Mouse (Mus musculus) kidney, adult 2 months (tissue): ENCODE results near the gene Spata33. TPM values are rescaled to one million over a fixed set of nuclear protein-coding genes. Genes with fewer than 3 reads are reported as not detected.
A peak's percentile ranks its signal among the peaks of the same experiment; 100 is the strongest.

Experiments
- DNase-seq: peaks from one replicate; pipeline ENCODE4 v3.0.0; 2021
- H3K27ac ChIP-seq: fragments of 200-500 bp; 2 replicates; pipeline ENCODE4 v1.5.1; 2012; ENCODE audit warnings: low read depth, low read length, control low read depth, inconsistent platforms; ENCODE audit not compliant: insufficient read depth
- H3K27me3 ChIP-seq: fragments of 200-500 bp; replicated peaks from 2 replicates; pipeline ENCODE4 v1.6.1; 2012; ENCODE audit warnings: mild to moderate bottlenecking, moderate library complexity, low read length, inconsistent platforms; ENCODE audit not compliant: control insufficient read depth, insufficient read depth
- H3K36me3 ChIP-seq: fragments of 200-500 bp; 2 replicates; pipeline ENCODE4 v1.6.1; 2012; ENCODE audit warnings: mild to moderate bottlenecking, moderate library complexity, low read length, inconsistent platforms; ENCODE audit not compliant: control insufficient read depth, insufficient read depth
- H3K4me1 ChIP-seq: fragments of 200-500 bp; 2 replicates; pipeline ENCODE4 v1.6.1; 2011; ENCODE audit warnings: low read length; ENCODE audit not compliant: control insufficient read depth, insufficient read depth
- H3K4me3 ChIP-seq: fragments of 200-500 bp; 2 replicates; pipeline ENCODE4 v1.5.1; 2011; ENCODE audit warnings: mild to moderate bottlenecking, low read depth, low read length, control low read depth; ENCODE audit not compliant: insufficient read depth
- CTCF ChIP-seq: fragments of 200-500 bp; conservative IDR thresholded peaks from 2 replicates; pipeline ENCODE4 v1.5.1; 2011; ENCODE audit warnings: low read depth, mild to moderate bottlenecking, control low read depth, low read length, moderate library complexity, mixed read lengths; ENCODE audit not compliant: insufficient read depth, insufficient read length
- POLR2A ChIP-seq: fragments of 200-500 bp; IDR thresholded peaks from one replicate; pipeline ENCODE4 v1.6.1; 2011; ENCODE audit warnings: low read depth, low read length, control low read depth
- WGBS: fragments of 180-500 bp; shearing (Covaris S2); methylation state at CpG from one replicate; pipeline ENCODE4 v1.1.7; 2018; 5-methylcytosine and 5-hydroxymethylcytosine counted together
- polyA plus RNA-seq: library from polyadenylated mRNA; depleted of rRNA; stranded (reverse); fragments of >200 nt; gene quantifications from 2 replicates; pipeline ENCODE4 v1.2.3, GENCODE M21; 2012; rRNA removed

The Spata33 gene
- polyA plus RNA-seq, 1 experiment, result 4.6 TPM

DNA sequence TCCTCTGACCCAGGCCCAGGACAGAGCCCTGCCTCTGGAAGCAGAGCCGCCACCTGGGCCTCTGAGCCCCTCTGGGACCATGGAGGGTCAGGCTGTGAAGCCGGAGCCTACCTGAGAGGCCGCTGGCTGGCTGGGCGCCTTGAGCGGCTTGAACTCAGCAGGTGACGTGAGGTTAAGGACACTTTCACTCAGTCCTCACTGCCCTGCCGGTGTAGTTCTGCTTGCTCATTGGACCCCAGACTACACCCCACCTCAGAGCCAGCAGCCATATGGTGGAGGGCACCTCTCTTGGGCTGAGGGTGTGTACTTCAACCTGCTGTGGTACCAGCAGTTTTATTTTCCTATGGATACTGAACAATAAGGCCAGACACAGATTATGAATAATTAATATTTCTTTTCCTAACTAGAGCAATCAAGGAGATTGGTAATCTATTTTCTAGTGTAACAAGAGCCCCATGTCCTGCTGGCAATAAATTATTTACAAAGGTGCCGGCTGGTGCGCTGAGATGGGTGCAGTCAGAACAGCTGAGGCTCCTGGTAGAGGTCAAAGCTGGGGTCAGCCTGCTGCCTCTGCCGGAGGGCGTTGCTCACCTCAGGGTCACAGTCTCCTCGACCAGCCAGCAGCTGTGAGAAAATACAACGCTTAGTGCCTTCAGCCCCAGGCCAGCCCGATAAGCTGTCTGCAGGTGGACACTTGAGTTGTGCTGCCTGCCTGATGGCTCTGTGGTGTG lies 55.5 kb downstream of the Spata33 start:
- Histone ChIP-seq H3K27ac (peak overlapping the region; percentile 67), H3K4me1 (peaks cover 14% of the 10 kb centered on the region; the same call in 1 of the 2 replicates), H3K4me3 (no peak overlapping the region), H3K27me3 (no peaks in the 10 kb centered on the region), H3K36me3 (no peaks in the 10 kb centered on the region; the same call in none of the 2 replicates)
- 43% methylated on average over 14 of the region's 14 CpGs for WGBS
- DNase-seq, result peak; percentile 77
- no peak for TF ChIP-seq POLR2A
- no peak for TF ChIP-seq CTCF

- no peak overlapping the region for H3K27ac ChIP-seq
- no peak for TF ChIP-seq POLR2A
- no peak for TF ChIP-seq CTCF
- H3K36me3 ChIP-seq, result no peaks in the 10 kb centered on the region
- WGBS, result 91% methylated on average over 10 of the region's 10 CpGs
- H3K4me1 ChIP-seq, result peaks cover 14% of the 10 kb centered on the region; the same call in 1 of the 2 replicates
- no peak overlapping the region for H3K4me3 ChIP-seq
- H3K27me3 ChIP-seq, result no peaks in the 10 kb centered on the region
- no peak for DNase-seq
These were observed 58.5 kb downstream of the Spata33 start for GRCm38 (mm10) chr8:123271147-123271546.

Other genes starting within 250 kb of the Spata33 start
- 32.7 and 36.1 TPM in 2 replicates for gene Ankrd11, start 170.6 kb upstream of the Spata33 start, polyA plus RNA-seq
- gene Spg7, start 149.9 kb upstream of the Spata33 start, polyA plus RNA-seq, result 137 and 150 TPM in 2 replicates
- 960 and 1,412 TPM in 2 replicates for gene Rpl13, start 110.5 kb upstream of the Spata33 start, polyA plus RNA-seq
- 2.5 and 3.4 TPM in 2 replicates for gene Cpne7, start 95.5 kb upstream of the Spata33 start, polyA plus RNA-seq
- 10.8 and 11.2 TPM in 2 replicates for gene Sult5a1, start 54.5 kb upstream of the Spata33 start, polyA plus RNA-seq
- 360 and 388 TPM in 2 replicates for gene Dpep1, start 26.6 kb upstream of the Spata33 start, polyA plus RNA-seq
- gene Chmp1a, start 69 bp upstream of the Spata33 start, polyA plus RNA-seq, result 99.6 and 112 TPM in 2 replicates
- 53.3 and 53.7 TPM in 2 replicates for gene Cdk10, start 12.0 kb downstream of the Spata33 start, polyA plus RNA-seq
- 14.9 and 16.7 TPM in 2 replicates for gene Spata2l, start 23.4 kb downstream of the Spata33 start, polyA plus RNA-seq
- 22.4 and 29.9 TPM in 2 replicates for gene Zfp276, start 41.4 kb downstream of the Spata33 start, polyA plus RNA-seq
- gene Vps9d1, start 41.5 kb downstream of the Spata33 start, polyA plus RNA-seq, result 42.7 and 79.9 TPM in 2 replicates
- 15.9 and 19.2 TPM in 2 replicates for gene Fanca, start 105.7 kb downstream of the Spata33 start, polyA plus RNA-seq
- 6.0 and 7.2 TPM in 2 replicates for gene Spire2, start 119.9 kb downstream of the Spata33 start, polyA plus RNA-seq
- gene Tcf25, start 160.9 kb downstream of the Spata33 start, polyA plus RNA-seq, result 164 and 166 TPM in 2 replicates
- gene Mc1r, start 194.3 kb downstream of the Spata33 start, polyA plus RNA-seq, result not detected in 2 replicates
- 3.9 and 12.0 TPM in 2 replicates for gene Tubb3, start 198.6 kb downstream of the Spata33 start, polyA plus RNA-seq
- 87.1 and 97.6 TPM in 2 replicates for gene Def8, start 210.7 kb downstream of the Spata33 start, polyA plus RNA-seq